Mouse (Mus musculus) adrenal gland, adult 2 months (tissue): ENCODE measurements at regions not wholly inside any gene's neighbourhood (a gene's known extent, or its start where the extent isn't known, plus 50 kb on each side); places are given as distances from the start of the nearest gene placed in this dataset.
"Not testable (repeated sequence)": the region's sequence is repeated elsewhere in the genome, so short reads cannot be mapped to it uniquely, and the experiment has no call there.

Source experiments
- DNase-seq: peaks from one replicate; pipeline ENCODE4 v3.0.0; 2021

DNA sequence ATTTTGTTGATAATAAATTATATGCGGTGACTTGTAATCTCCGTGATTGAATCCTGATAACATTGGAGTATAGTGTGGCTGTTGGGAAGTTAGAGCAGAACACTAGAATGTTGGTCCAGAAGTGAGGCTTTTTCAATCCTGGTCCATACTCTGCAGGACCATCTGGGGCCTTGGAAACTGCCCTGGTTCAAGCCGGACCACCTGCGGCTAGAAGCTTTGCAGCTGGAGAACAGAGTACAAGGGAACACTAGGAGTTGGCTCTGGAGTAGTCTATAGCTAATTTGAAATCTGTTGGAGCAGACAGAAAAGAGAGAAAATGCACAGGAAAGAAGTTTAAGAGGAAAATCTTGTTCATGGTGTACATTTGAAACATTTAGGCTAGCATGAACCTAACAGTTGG is 79.0 kb downstream of the Casp12 start:
- DNase-seq = no peak

GRCm38 (mm10) chr9:5448180-5448579 is 103.0 kb downstream of the Casp12 start:
- DNase-seq = no peak

DNA sequence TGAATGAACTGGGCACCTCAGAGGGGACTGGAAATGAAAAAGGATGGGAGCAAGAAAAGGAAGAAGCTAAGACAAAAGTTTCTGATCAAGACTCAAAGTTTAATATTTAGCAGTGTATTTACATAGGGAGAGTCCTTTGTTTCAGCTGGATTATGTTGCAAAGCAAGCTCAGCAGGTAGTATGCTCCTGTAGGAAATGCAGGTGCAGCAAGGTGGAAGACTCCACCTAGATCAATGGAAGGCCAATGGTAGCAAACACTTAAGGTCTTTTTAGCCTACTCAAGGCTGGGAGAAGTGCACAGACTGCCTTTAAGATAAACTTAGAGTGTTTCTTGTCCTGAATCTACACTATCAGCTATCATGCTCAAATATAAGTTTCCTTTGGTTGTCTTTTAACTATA is 111.4 kb downstream of the Casp12 start:
- DNase-seq = no peak

GRCm38 (mm10) chr9:5472012-5472411 is 126.8 kb downstream of the Casp12 start:
- no peak for DNase-seq

DNA sequence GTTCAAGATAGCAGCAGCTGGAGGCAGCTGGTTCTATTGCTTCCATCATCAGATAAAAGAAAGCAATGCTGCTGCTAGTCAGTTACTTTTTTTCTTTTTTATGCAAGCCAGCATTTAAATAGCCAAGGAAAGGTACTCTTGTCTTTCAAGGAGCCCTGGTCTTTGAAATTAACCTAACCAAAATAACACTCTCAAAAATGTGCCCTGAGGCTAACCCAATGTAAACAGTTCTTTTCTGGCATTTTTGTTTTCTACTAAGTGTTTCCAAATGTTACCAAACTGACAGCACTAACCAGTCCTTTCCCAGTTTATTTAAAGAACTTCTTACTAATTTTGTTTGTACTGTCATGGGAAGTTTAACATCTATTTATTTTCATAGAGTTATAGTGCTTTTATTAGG is 129.0 kb downstream of the Casp12 start:
- DNase-seq = no peak

GRCm38 (mm10) chr9:5485258-5485657 is 140.0 kb downstream of the Casp12 start:
- DNase-seq = no peak

- DNase-seq = no peak
Measured at GRCm38 (mm10) chr9:5496837-5497236, 151.6 kb downstream of the Casp12 start.

DNA sequence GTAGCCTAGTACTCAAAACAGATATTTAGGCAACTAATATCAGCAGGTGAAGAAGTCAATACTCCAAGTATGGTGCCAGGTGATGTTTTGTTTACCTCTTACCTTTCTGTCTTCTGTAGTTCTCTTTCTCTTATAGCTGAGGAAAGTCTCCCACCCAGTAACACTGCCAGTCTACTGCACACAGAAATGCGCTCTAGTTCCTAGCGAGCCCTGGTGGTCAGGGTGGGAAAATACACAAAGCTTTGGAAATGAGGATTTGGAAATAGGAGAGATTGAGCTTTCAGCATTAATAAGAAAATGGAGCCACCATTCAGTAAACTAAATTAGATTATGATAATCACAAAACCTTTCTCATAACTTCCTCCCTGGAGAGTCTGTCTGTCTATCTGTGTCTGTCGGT is 153.1 kb downstream of the Casp12 start:
- no peak for DNase-seq

GRCm38 (mm10) chr9:5525762-5526360 is 180.6 kb downstream of the Casp12 start:
- DNase-seq = no peak

- no peak for DNase-seq
Measured at GRCm38 (mm10) chr9:5542604-5543003, 197.4 kb downstream of the Casp12 start.

- no peak for DNase-seq
Measured at GRCm38 (mm10) chr9:5575072-5575471, 229.8 kb downstream of the Casp12 start.

DNA sequence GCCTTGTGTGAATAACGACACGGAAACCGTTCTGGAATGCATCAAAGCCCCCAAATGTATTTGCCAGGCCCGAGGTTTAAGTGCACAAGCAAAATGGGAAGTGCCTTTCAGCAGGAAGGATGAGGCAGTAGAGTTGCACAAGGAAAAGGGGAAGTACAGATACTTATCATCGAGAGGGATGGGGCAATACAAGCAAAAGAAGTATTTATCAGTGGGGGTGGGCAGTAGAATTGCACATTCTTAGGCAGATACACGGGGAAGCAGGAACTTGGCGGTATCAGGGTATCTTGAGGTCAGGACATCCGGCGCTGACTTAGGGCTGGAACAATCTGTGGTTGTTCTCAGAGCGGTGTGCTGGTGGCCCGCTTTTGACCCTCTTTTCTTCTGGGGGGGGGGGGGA is 232.9 kb downstream of the Casp12 start:
- DNase-seq = not testable (repeated sequence)

- no peak for DNase-seq
Measured at GRCm38 (mm10) chr9:5595891-5596635, 250.8 kb downstream of the Casp12 start.

- no peak for DNase-seq
Measured at GRCm38 (mm10) chr9:5604019-5604418, 258.8 kb downstream of the Casp12 start.

GRCm38 (mm10) chr9:5605015-5605414 is 259.8 kb downstream of the Casp12 start:
- DNase-seq = no peak

GRCm38 (mm10) chr9:5616725-5617124 is 271.5 kb downstream of the Casp12 start:
- DNase-seq = no peak

GRCm38 (mm10) chr9:5623396-5623795 is 278.2 kb downstream of the Casp12 start:
- no peak for DNase-seq

GRCm38 (mm10) chr9:5627521-5627920 is 282.3 kb downstream of the Casp12 start:
- DNase-seq = no peak

GRCm38 (mm10) chr9:5634461-5634953 is 289.3 kb downstream of the Casp12 start:
- no peak for DNase-seq

DNA sequence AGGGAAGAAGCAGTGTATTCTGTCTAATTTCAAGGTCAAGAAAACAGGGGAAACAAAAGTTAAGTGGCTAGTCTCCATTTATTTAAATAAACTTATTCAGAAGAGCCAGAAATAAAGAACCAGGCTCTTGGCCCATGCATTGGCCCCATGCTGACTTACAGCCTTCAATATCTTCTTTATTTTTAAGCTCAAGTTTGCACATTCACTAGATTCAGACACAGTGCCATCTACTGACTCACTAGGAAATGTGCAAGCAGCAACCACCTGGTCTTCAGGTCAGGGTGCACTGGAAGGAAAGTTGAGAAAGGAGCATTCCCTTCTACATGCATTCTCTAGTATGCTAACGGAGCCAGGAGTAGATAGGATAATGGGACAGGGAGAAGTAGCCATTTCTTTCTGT is 289.7 kb downstream of the Casp12 start:
- peak; percentile 1 for DNase-seq

DNA sequence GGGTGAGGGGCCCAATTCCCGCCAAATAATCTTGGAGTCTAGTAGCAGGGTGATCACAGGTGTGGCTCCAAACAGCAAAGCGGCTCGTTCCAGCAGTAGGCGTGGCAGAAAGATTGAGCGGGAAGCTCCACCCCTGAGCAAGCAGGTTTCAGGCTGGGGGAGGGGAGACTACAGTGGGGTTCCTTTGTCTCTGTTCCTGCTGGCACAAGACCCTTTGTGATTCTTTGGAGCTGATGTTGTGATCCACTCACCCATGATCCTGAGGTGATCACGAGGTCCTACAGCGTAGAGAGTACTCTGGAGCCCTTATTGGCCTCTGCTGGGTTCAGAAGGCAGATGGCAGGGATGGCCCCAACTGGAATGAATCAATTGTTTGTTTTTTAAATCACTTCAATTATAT is 318.7 kb downstream of the Casp12 start:
- DNase-seq = no peak

GRCm38 (mm10) chr9:5673551-5673950 is 328.3 kb downstream of the Casp12 start:
- DNase-seq = no peak

DNA sequence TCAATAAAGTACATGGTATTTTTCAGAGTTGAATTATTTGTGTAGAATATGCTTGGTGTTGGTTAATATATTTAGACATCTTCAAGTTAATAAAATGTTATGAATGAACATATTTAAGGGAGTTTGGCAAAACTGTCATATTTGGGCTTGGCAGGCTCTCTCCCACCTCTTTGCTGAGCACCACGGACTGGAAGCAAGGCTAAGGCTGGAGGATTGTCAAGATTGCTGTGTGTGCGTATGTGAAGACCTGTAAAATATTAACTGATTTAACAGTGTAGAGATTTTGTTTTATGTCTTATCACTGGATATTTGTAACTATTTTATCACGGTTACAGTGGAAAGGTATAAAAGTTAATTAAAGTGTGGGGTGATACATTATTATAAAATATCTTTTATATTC is 363.3 kb downstream of the Casp12 start:
- no peak for DNase-seq

- no peak for DNase-seq
Measured at GRCm38 (mm10) chr9:5709480-5709879, 364.2 kb downstream of the Casp12 start.
